Mouse (Mus musculus) mature B cell (primary cell): ENCODE measurements around the gene Ush2a.

Experiments
- in situ Hi-C: fragments of 300-500 bp; cut with MboI; formaldehyde crosslinking; loops from 2 replicates; pipeline ENCODE4 v1.14.3; 2019

Ush2a gene

GRCm38 (mm10) chr1:188261903-188262682 is at the start of gene Ush2a:
Gene Ush2a, plus strand, starts transcription at chr1:188262023.
- in situ Hi-C loops = no loop called here

- in situ Hi-C loops = no loop called here
Measured at GRCm38 (mm10) chr1:188214885-188215611, 46.8 kb upstream of the Ush2a start.

- in situ Hi-C loops = no loop called here
Measured at GRCm38 (mm10) chr1:188221226-188221792, 40.5 kb upstream of the Ush2a start.

GRCm38 (mm10) chr1:188233036-188233724 is 28.6 kb upstream of the Ush2a start:
- in situ Hi-C loops = no loop called here

GRCm38 (mm10) chr1:188238636-188239035 is 23.2 kb upstream of the Ush2a start:
- in situ Hi-C loops = no loop called here

GRCm38 (mm10) chr1:188241766-188242165 is 20.1 kb upstream of the Ush2a start:
- in situ Hi-C loops = no loop called here

GRCm38 (mm10) chr1:188257500-188257899 is 4.3 kb upstream of the Ush2a start:
- in situ Hi-C loops = no loop called here

- in situ Hi-C loops = no loop called here
Measured at GRCm38 (mm10) chr1:188260259-188261107, 1.3 kb upstream of the Ush2a start.

- in situ Hi-C loops = no loop called here
Measured at GRCm38 (mm10) chr1:188267127-188267722, 5.4 kb downstream of the Ush2a start.

GRCm38 (mm10) chr1:188269071-188269470 is 7.2 kb downstream of the Ush2a start:
- in situ Hi-C loops = no loop called here

GRCm38 (mm10) chr1:188313303-188313702 is 51.5 kb downstream of the Ush2a start:
- in situ Hi-C loops = no loop called here

GRCm38 (mm10) chr1:188316574-188316973 is 54.8 kb downstream of the Ush2a start:
- in situ Hi-C loops = no loop called here

GRCm38 (mm10) chr1:188320204-188320603 is 58.4 kb downstream of the Ush2a start:
- in situ Hi-C loops = no loop called here

- in situ Hi-C loops = no loop called here
Measured at GRCm38 (mm10) chr1:188321534-188321933, 59.7 kb downstream of the Ush2a start.

- in situ Hi-C loops = no loop called here
Measured at GRCm38 (mm10) chr1:188330406-188330805, 68.6 kb downstream of the Ush2a start.

- in situ Hi-C loops = no loop called here
Measured at GRCm38 (mm10) chr1:188333936-188334335, 72.1 kb downstream of the Ush2a start.

- in situ Hi-C loops = no loop called here
Measured at GRCm38 (mm10) chr1:188347762-188348161, 85.9 kb downstream of the Ush2a start.

GRCm38 (mm10) chr1:188354726-188355125 is 92.9 kb downstream of the Ush2a start:
- in situ Hi-C loops = no loop called here

- in situ Hi-C loops = no loop called here
Measured at GRCm38 (mm10) chr1:188363548-188363947, 101.7 kb downstream of the Ush2a start.

GRCm38 (mm10) chr1:188385180-188385579 is 123.4 kb downstream of the Ush2a start:
- in situ Hi-C loops = no loop called here

GRCm38 (mm10) chr1:188385733-188386261 is 124.0 kb downstream of the Ush2a start:
- in situ Hi-C loops = no loop called here
